Mouse (Mus musculus): ENCODE data around the gene Adck1. TPM values are rescaled to one million over a fixed set of nuclear protein-coding genes. Genes with fewer than 3 reads are reported as not detected.

Gene Adck1
- total and polyA plus RNA-seq, 2 experiments: 13.5 to 24.4 TPM

DNA sequence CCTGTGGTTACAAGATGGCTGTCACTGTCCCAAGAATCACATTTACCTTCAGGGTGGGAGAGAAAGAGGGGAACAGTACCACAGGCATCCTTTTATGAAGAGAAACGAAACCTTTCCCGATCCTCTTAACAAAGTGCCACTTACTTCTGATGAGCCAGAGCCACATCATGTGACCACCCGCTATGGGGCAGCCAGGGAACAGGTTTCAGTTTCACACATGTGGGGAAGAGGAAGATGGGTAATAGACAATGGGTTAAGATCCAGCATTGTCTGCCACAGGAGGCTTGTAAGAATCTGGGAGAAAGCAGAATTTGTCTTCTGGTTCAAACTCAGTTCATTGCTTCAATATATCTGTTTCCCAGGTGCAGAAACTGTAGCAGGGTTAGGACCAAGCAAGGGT, 85.1 kb downstream of the Adck1 start:
- no peak for TF ChIP-seq CTCF (IDR thresholded peaks at IDR 0.05; ENCODE audit: low read depth, low read length)
- Histone ChIP-seq H3K4me1 (ENCODE audit: control insufficient read depth, insufficient read depth, low read length) (peaks cover 6% of the 10 kb centered on the region), H3K27ac (replicated peaks; ENCODE audit: insufficient read depth, low read depth, low read length) (no peak overlapping the region), H3K9ac (ENCODE audit: low read depth, low read length) (no peak overlapping the region), H3K27me3 (ENCODE audit: control insufficient read depth, insufficient read depth, low read length) (no peaks in the 10 kb centered on the region), H3K4me3 (ENCODE audit: insufficient read depth, low read depth, low read length) (no peak overlapping the region), H3K79me2 (ENCODE audit: control insufficient read depth, insufficient read depth, low read length) (no peaks in the 10 kb centered on the region), H3K36me3 (ENCODE audit: control insufficient read depth, insufficient read depth, low read length) (peaks cover 12% of the 10 kb centered on the region; the same call in 1 of the 2 replicates)
- WGBS: 75% methylated on average over 3 of the region's 3 CpGs
- DNase-seq (ENCODE audit: extremely low read depth, low read depth, low spot score): peak; percentile 18

DNA sequence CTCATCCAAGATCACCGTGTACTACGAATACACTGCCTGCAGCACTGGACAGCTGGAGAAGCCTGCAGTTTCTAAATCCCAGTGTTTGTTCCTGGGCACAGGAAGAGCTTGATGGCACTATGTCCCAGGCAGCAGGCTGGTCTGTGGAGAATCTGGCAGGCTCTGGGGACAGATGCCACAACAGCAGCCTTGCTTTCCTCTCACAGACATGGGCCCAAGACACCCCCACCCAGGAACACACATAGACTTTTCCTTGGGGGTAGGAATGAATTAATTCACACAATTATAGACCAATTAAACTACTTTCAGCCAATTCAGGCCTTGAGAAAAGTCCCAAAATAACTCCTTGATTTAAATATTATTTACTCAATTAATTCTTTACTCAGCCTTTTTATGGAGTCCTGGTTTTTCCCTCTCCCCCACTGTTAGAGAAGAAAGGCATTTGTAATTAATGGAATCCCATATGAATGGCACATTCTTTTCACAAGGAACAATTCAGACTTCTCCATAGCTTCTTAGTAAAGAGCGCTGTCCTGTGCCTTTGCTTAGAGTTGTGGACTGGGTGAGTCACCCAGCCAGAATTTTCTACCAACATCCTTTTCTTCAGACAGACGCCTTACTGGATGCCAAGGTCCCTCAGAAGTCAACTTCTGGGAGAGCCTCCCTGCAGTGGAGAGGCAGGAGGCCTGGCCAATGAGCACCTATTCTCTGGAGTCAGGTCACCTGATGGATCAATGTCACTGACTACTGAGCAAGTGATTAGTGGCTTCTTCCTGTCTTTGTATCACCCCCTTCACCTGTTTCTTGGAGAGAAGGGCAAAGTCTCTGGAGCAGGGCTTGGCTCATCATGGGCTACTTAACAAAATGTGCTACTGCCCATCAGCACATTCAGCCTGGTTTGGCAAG, 90.6 kb downstream of the Adck1 start:
- Histone ChIP-seq H3K36me3 (ENCODE audit: control insufficient read depth, insufficient read depth, low read length) (peaks cover 12% of the 10 kb centered on the region; the same call in 1 of the 2 replicates), H3K4me3 (ENCODE audit: insufficient read depth, low read depth, low read length) (no peak overlapping the region), H3K79me2 (ENCODE audit: control insufficient read depth, insufficient read depth, low read length) (no peaks in the 10 kb centered on the region), H3K27me3 (ENCODE audit: control insufficient read depth, insufficient read depth, low read length) (no peaks in the 10 kb centered on the region), H3K27ac (replicated peaks; ENCODE audit: insufficient read depth, low read depth, low read length) (no peak overlapping the region), H3K9ac (ENCODE audit: low read depth, low read length) (no peak overlapping the region), H3K4me1 (ENCODE audit: control insufficient read depth, insufficient read depth, low read length) (no peaks in the 10 kb centered on the region)
- TF ChIP-seq CTCF (IDR thresholded peaks at IDR 0.05; ENCODE audit: low read depth, low read length) (no peak), POLR2A (IDR thresholded peaks at IDR 0.05; ENCODE audit: extremely low read depth, insufficient read depth, low read length) (no peak)
- WGBS: 91% methylated on average over 4 of the region's 4 CpGs
- no peak for DNase-seq (ENCODE audit: extremely low read depth, low read depth, low spot score)

DNA sequence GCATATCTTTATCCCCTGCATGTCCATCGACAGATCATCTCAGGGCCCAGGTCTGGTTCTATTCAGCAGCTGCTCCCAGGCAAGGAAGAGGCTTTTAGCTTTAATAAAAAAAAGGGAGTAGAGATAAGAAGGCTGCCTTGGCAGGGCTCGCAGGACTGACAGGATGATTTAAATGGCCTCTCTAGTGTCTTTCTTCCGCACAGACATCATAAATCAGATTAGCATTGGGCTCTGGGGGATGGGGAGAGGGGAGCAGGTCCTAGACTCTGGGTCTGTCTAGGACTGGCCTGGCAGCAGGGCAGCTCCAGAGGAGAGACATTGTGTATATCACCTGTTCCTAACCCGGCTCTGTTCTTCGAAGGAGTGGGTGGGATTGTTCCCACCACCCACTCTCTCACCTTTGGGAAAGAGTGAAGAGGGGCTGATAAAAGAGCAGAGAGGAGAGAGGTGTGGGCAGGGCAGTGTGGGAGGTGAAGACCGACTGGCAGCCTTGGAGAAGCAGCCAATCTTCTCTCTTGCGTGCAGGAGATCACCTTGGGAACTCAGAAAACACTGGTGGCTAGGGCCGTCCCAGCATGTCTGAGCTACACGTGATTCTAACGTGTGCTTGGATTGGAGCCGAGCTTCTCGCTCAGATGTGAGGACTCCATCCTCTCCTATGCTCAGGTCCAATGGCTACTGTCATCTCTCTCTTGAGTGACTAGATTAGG, 94.5 kb downstream of the Adck1 start:
- Histone ChIP-seq H3K36me3 (ENCODE audit: control insufficient read depth, insufficient read depth, low read length) (peaks cover 5% of the 10 kb centered on the region; the same call in 1 of the 2 replicates), H3K27ac (replicated peaks; ENCODE audit: insufficient read depth, low read depth, low read length) (no peak overlapping the region), H3K4me3 (ENCODE audit: insufficient read depth, low read depth, low read length) (no peak overlapping the region), H3K27me3 (ENCODE audit: control insufficient read depth, insufficient read depth, low read length) (no peaks in the 10 kb centered on the region), H3K9ac (ENCODE audit: low read depth, low read length) (no peak overlapping the region), H3K79me2 (ENCODE audit: control insufficient read depth, insufficient read depth, low read length) (no peaks in the 10 kb centered on the region), H3K4me1 (ENCODE audit: control insufficient read depth, insufficient read depth, low read length) (no peaks in the 10 kb centered on the region)
- WGBS: 90% methylated on average over 12 of the region's 12 CpGs
- no peak for TF ChIP-seq POLR2A (IDR thresholded peaks at IDR 0.05; ENCODE audit: extremely low read depth, insufficient read depth, low read length)
- no peak for DNase-seq (ENCODE audit: extremely low read depth, low read depth, low spot score)

- H3K9ac ChIP-seq (ENCODE audit: low read depth, low read length): no peak overlapping the region
- TF ChIP-seq CTCF (IDR thresholded peaks at IDR 0.05; ENCODE audit: low read depth, low read length) (no peak), POLR2A (IDR thresholded peaks at IDR 0.05; ENCODE audit: extremely low read depth, insufficient read depth, low read length) (no peak)
- H3K36me3 ChIP-seq (ENCODE audit: control insufficient read depth, insufficient read depth, low read length): peaks cover 6% of the 10 kb centered on the region; the same call in 1 of the 2 replicates
- DNase-seq (ENCODE audit: extremely low read depth, low read depth, low spot score): no peak
- no peaks in the 10 kb centered on the region for H3K27me3 ChIP-seq (ENCODE audit: control insufficient read depth, insufficient read depth, low read length)
- WGBS: 96% methylated on average over 1 of the region's 1 CpGs
- H3K4me1 ChIP-seq (ENCODE audit: control insufficient read depth, insufficient read depth, low read length): no peaks in the 10 kb centered on the region
- H3K79me2 ChIP-seq (ENCODE audit: control insufficient read depth, insufficient read depth, low read length): no peaks in the 10 kb centered on the region
- H3K4me3 ChIP-seq (ENCODE audit: insufficient read depth, low read depth, low read length): no peak overlapping the region
- no peak overlapping the region for H3K27ac ChIP-seq (replicated peaks; ENCODE audit: insufficient read depth, low read depth, low read length)
Measured at GRCm38 (mm10) chr12:88457021-88457420, 96.7 kb downstream of the Adck1 start.

DNA sequence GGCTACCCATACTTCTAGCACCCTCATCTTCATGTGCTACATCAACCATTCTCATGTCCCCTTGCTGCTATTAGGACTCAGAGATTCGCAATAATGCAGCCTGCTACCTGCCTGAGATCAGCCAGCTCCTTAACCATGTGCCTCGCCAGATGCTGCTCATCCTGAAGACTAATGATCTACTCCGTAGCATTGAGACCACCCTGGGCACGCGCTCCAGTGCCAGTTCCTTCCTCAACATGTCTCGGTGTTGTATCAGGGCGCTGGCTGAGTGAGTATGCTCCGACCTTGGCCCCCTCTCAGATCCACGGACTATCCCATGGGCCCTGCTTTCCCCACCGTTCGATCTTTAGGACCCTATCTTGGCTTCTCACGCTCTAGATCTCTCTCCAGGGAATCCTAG, 98.6 kb downstream of the Adck1 start:
- TF ChIP-seq CTCF (IDR thresholded peaks at IDR 0.05; ENCODE audit: low read depth, low read length) (no peak), POLR2A (IDR thresholded peaks at IDR 0.05; ENCODE audit: extremely low read depth, insufficient read depth, low read length) (no peak)
- 96% methylated on average over 12 of the region's 12 CpGs for WGBS
- no peaks in the 10 kb centered on the region for H3K79me2 ChIP-seq (ENCODE audit: control insufficient read depth, insufficient read depth, low read length)
- H3K36me3 ChIP-seq (ENCODE audit: control insufficient read depth, insufficient read depth, low read length): peaks cover 6% of the 10 kb centered on the region
- H3K27me3 ChIP-seq (ENCODE audit: control insufficient read depth, insufficient read depth, low read length): no peaks in the 10 kb centered on the region
- no peaks in the 10 kb centered on the region for H3K4me1 ChIP-seq (ENCODE audit: control insufficient read depth, insufficient read depth, low read length)
- H3K27ac ChIP-seq (replicated peaks; ENCODE audit: insufficient read depth, low read depth, low read length): no peak overlapping the region
- DNase-seq (ENCODE audit: extremely low read depth, low read depth, low spot score): no peak
- H3K4me3 ChIP-seq (ENCODE audit: insufficient read depth, low read depth, low read length): no peak overlapping the region
- no peak overlapping the region for H3K9ac ChIP-seq (ENCODE audit: low read depth, low read length)

Data from liver, adult 2 months (tissue).